Comparison of ENCODE assay signal across 12 mouse cellular contexts in genomic region chr15:101387176-101387575, GRCm38 (mm10). TPM values are rescaled to one million over a fixed set of nuclear protein-coding genes. Genes with fewer than 3 reads are reported as not detected.
DNase-seq lines count a peak whose midpoint lies in the region; TF ChIP-seq lines count a peak whose summit lies in the region.
"Had no signal": no experiment of that assay in that cellular context is flagged by ENCODE, and none has a peak within 500 bp of the region (broad histone marks: within the 10 kb centered on the region; RNA-seq: fewer than 3 reads in every experiment).

No protein-coding gene starts in this region.

- H3K36me3 ChIP-seq in liver, adult 2 months (ENCODE audit: control insufficient read depth, insufficient read depth, low read length), result no peaks in the 10 kb centered on the region
- H3K36me3 ChIP-seq: embryonic facial prominence, embryonic 12.5 days had no signal

- no peak overlapping the region for H3K4me3 ChIP-seq in liver, adult 2 months (ENCODE audit: insufficient read depth, low read depth, low read length)
- H3K4me3 ChIP-seq in cortical plate, adult 2 months (ENCODE audit: insufficient read depth, low read length), result no peak overlapping the region
- H3K4me3 ChIP-seq: embryonic facial prominence, embryonic 12.5 days; myocyte had no signal

- no peaks in the 10 kb centered on the region for H3K27me3 ChIP-seq in liver, adult 2 months (ENCODE audit: control insufficient read depth, insufficient read depth, low read length)
- H3K27me3 ChIP-seq: embryonic facial prominence, embryonic 12.5 days had no signal

- no peak for DNase-seq in liver, adult 2 months (ENCODE audit: extremely low read depth, low read depth, low spot score)
- DNase-seq in liver (no peak), ES-CJ7 (ENCODE audit: low read depth, low spot score) (peak; percentile 21)
- peak; percentile 83 for DNase-seq in lung, postnatal 36 days
- no peak for DNase-seq in frontal cortex, postnatal 10 days (ENCODE audit: low spot score in 2 of 2)
- no peak for DNase-seq in cerebellum, adult 8-10 months
- DNase-seq: adrenal gland, postnatal 25 days; left cerebral cortex, postnatal 4 days had no signal

- peak; percentile 42 for TF ChIP-seq CTCF in liver, adult 2 months (IDR thresholded peaks at IDR 0.05; ENCODE audit: low read depth, low read length)
- TF ChIP-seq CTCF in cortical plate, adult 2 months (IDR thresholded peaks at IDR 0.05; ENCODE audit: extremely low read depth, insufficient read depth, low read length), result peak; percentile 36

- 55% methylated on average over 3 of the region's 3 CpGs for WGBS in liver, adult 2 months

- no peak overlapping the region for H3K27ac ChIP-seq in liver, adult 2 months (replicated peaks; ENCODE audit: insufficient read depth, low read depth, low read length)
- no peak overlapping the region for H3K27ac ChIP-seq in cortical plate, adult 2 months (ENCODE audit: insufficient read depth, low read length)
- H3K27ac ChIP-seq: embryonic facial prominence, embryonic 12.5 days had no signal

- no peaks in the 10 kb centered on the region for H3K79me2 ChIP-seq in liver, adult 2 months (ENCODE audit: control insufficient read depth, insufficient read depth, low read length)

- no peak overlapping the region for H3K9ac ChIP-seq in liver, adult 2 months (ENCODE audit: low read depth, low read length)
- H3K9ac ChIP-seq: embryonic facial prominence, embryonic 12.5 days had no signal

- H3K4me1 ChIP-seq in liver, adult 2 months (ENCODE audit: control insufficient read depth, insufficient read depth, low read length), result no peaks in the 10 kb centered on the region
- peaks cover 2% of the 10 kb centered on the region; the same call in 1 of the 2 replicates for H3K4me1 ChIP-seq in cortical plate, adult 2 months (ENCODE audit: control insufficient read depth, insufficient read depth, low read length)
- H3K4me1 ChIP-seq: embryonic facial prominence, embryonic 12.5 days had no signal

- no peak for TF ChIP-seq POLR2A in liver, adult 2 months (IDR thresholded peaks at IDR 0.05; ENCODE audit: extremely low read depth, insufficient read depth, low read length)
- no peak for TF ChIP-seq POLR2A in cortical plate, adult 2 months (IDR thresholded peaks at IDR 0.05; ENCODE audit: extremely low read depth, insufficient read depth, low read length)

RNA-seq across cellular contexts. Expression of gene Krt80, which starts 17.2 kb away (rescaled TPM):
- total RNA-seq in liver, adult 2 months (2014; rRNA removed), result 0.07 and 0.09 TPM in 2 replicates
- polyA plus RNA-seq in liver, adult 2 months (2012; rRNA removed), result 0.15 and 0.46 TPM in 2 replicates
- 5.7 and 6.2 TPM in 2 replicates for polyA plus RNA-seq in cortical plate, adult 2 months (2012; rRNA removed)

RNA-seq across cellular contexts. Expression of gene Krt7, which starts 23.7 kb away (rescaled TPM):
- 0.20 and 0.37 TPM in 2 replicates for total RNA-seq in liver, adult 2 months (2014; rRNA removed)
- polyA plus RNA-seq in liver, adult 2 months (2012; rRNA removed), result 0.29 and 0.31 TPM in 2 replicates
- polyA plus RNA-seq in cortical plate, adult 2 months (2012; rRNA removed), result 0.33 and 0.36 TPM in 2 replicates

RNA-seq across cellular contexts. Expression of gene Krt87, which starts 51.4 kb away (rescaled TPM):
- not detected in 2 replicates for total RNA-seq in liver, adult 2 months (2014; rRNA removed)
- not detected in 2 replicates for polyA plus RNA-seq in liver, adult 2 months (2012; rRNA removed)
- polyA plus RNA-seq in cortical plate, adult 2 months (2012; rRNA removed), result 0.09 TPM in 1 of 2 replicates, not detected in the other
- total RNA-seq: adrenal gland, postnatal 25 days; heart, adult 18-20 months had no signal
- polyA plus RNA-seq: myocyte had no signal

Comparison
In these comparisons a context has a peak if more than half of its experiments do, and no peak if none do; other contexts are left out.
1. DNase-seq: peak in ES-CJ7 (single experiment) and lung, postnatal 36 days (single experiment); none in liver, adult 2 months (single experiment), liver (single experiment), frontal cortex, postnatal 10 days (0 of 2) and cerebellum, adult 8-10 months (single experiment).